ENCODE assay signal across 11 mouse cellular contexts in genomic region chr19:7067344-7068050, GRCm38 (mm10). TPM values are rescaled to one million over a fixed set of nuclear protein-coding genes. Genes with fewer than 3 reads are reported as not detected.
DNase-seq lines count a peak whose midpoint lies in the region; ATAC-seq and TF ChIP-seq lines count a peak whose summit lies in the region.
"Had no signal": no experiment of that assay in that cellular context is flagged by ENCODE, and none has a peak within 500 bp of the region (broad histone marks: within the 10 kb centered on the region; RNA-seq: fewer than 3 reads in every experiment).

No protein-coding gene starts in this region.

- H3K36me3 ChIP-seq in embryonic facial prominence, embryonic 12.5 days = no peaks in the 10 kb centered on the region
- no peaks in the 10 kb centered on the region for H3K36me3 ChIP-seq in hindbrain, postnatal 0 days (ENCODE audit: insufficient read depth, low read length)
- H3K36me3 ChIP-seq in midbrain, embryonic 15.5 days (replicated peaks) = no peaks in the 10 kb centered on the region
- H3K36me3 ChIP-seq: G1E; limb, embryonic 13.5 days had no signal

- no peak overlapping the region for H3K4me3 ChIP-seq in embryonic facial prominence, embryonic 12.5 days
- no peak overlapping the region for H3K4me3 ChIP-seq in hindbrain, postnatal 0 days (ENCODE audit: low read length)
- H3K4me3 ChIP-seq in midbrain, embryonic 15.5 days = no peak overlapping the region
- H3K4me3 ChIP-seq: limb, embryonic 13.5 days; myocyte had no signal

- no peak for TF ChIP-seq CTCF in hindbrain, postnatal 0 days (IDR thresholded peaks at IDR 0.05; ENCODE audit: low read depth)

- H3K9ac ChIP-seq in embryonic facial prominence, embryonic 12.5 days = 0 out of 2 replicates have a peak overlapping the region, but pooled peaks have one; percentile 15
- no peak overlapping the region for H3K9ac ChIP-seq in hindbrain, postnatal 0 days (replicated peaks; ENCODE audit: low read length)
- no peak overlapping the region for H3K9ac ChIP-seq in midbrain, embryonic 15.5 days

- H3K9me3 ChIP-seq in embryonic facial prominence, embryonic 12.5 days = no peaks in the 10 kb centered on the region
- no peaks in the 10 kb centered on the region for H3K9me3 ChIP-seq in hindbrain, postnatal 0 days (ENCODE audit: low read length)
- H3K9me3 ChIP-seq in midbrain, embryonic 15.5 days = no peaks in the 10 kb centered on the region
- H3K9me3 ChIP-seq: G1E; limb, embryonic 13.5 days had no signal

- no peak overlapping the region for H3K27ac ChIP-seq in embryonic facial prominence, embryonic 12.5 days
- no peak overlapping the region for H3K27ac ChIP-seq in hindbrain, postnatal 0 days
- 0 out of 2 replicates have a peak overlapping the region, but pooled peaks have one; percentile 10 for H3K27ac ChIP-seq in midbrain, embryonic 15.5 days
- H3K27ac ChIP-seq: kidney, postnatal 0 days; limb, embryonic 13.5 days had no signal

- 0 out of 2 replicates have a peak, but pooled peaks cover 13% of the 10 kb centered on the region for H3K27me3 ChIP-seq in embryonic facial prominence, embryonic 12.5 days
- no peaks in the 10 kb centered on the region for H3K27me3 ChIP-seq in hindbrain, postnatal 0 days (ENCODE audit: insufficient read depth, low read length)
- H3K27me3 ChIP-seq in midbrain, embryonic 15.5 days (replicated peaks) = 0 out of 2 replicates have a peak, but pooled peaks cover 7% of the 10 kb centered on the region

- H3K4me1 ChIP-seq in embryonic facial prominence, embryonic 12.5 days = peaks cover 45% of the 10 kb centered on the region
- peaks cover 30% of the 10 kb centered on the region for H3K4me1 ChIP-seq in hindbrain, postnatal 0 days (ENCODE audit: insufficient read depth, low read length)
- peaks cover 60% of the 10 kb centered on the region for H3K4me1 ChIP-seq in midbrain, embryonic 15.5 days

- WGBS in embryonic facial prominence, embryonic 12.5 days = 52% methylated on average over 20 of the region's 20 CpGs
- 45% methylated on average over 20 of the region's 20 CpGs for WGBS in hindbrain, postnatal 0 days
- WGBS in midbrain, embryonic 15.5 days = 47% methylated on average over 20 of the region's 20 CpGs

- ATAC-seq in embryonic facial prominence, embryonic 12.5 days (ENCODE audit: insufficient number of reproducible peaks, insufficient read depth, low FRiP score, low TSS enrichment) = no peak
- ATAC-seq in hindbrain, postnatal 0 days = peak; percentile 0; the same call in 1 of the 2 replicates
- ATAC-seq in midbrain, embryonic 15.5 days (replicated peaks) = no peak

- H3K4me2 ChIP-seq in embryonic facial prominence, embryonic 12.5 days (replicated peaks) = no peak overlapping the region
- H3K4me2 ChIP-seq in hindbrain, postnatal 0 days (ENCODE audit: low read depth, low read length) = no peak overlapping the region
- no peak overlapping the region for H3K4me2 ChIP-seq in midbrain, embryonic 15.5 days

- DNase-seq in c-Kit-positive CD71-positive TER-119-negative erythroid progenitor cells, embryonic 14.5 days (ENCODE audit: low read depth) = peak; percentile 47
- no peak for DNase-seq in hindbrain, postnatal 0 days (ENCODE audit: low spot score)
- no peak for DNase-seq in lung, adult 18-20 months
- no peak for DNase-seq in left cerebral cortex, adult 11 months (ENCODE audit: low spot score)
- DNase-seq in kidney, postnatal 25 days = no peak

RNA-seq across cellular contexts. Expression of gene Macrod1, which starts 10.9 kb away (rescaled TPM):
- polyA plus RNA-seq in embryonic facial prominence, embryonic 12.5 days (2016; fragmentation: Nextera tagmentation; extraction: Ambion mirVana) = 11.3 and 12.2 TPM in 2 replicates
- total RNA-seq in hindbrain, postnatal 0 days (2014; rRNA removed) = 4.8 and 9.5 TPM in 2 replicates
- 6.5 and 6.7 TPM in 2 replicates for polyA plus RNA-seq in hindbrain, postnatal 0 days (2015; fragmentation: Nextera tagmentation; extraction: Ambion mirVana)
- 5.6 and 6.0 TPM in 2 replicates for polyA plus RNA-seq in midbrain, embryonic 15.5 days (2015; fragmentation: Nextera tagmentation; extraction: Ambion mirVana)
- total RNA-seq: G1E had no signal

RNA-seq across cellular contexts. Expression of gene Stip1, which starts 27.7 kb away (rescaled TPM):
- 273 and 275 TPM in 2 replicates for polyA plus RNA-seq in embryonic facial prominence, embryonic 12.5 days (2016; fragmentation: Nextera tagmentation; extraction: Ambion mirVana)
- 87.3 and 89.0 TPM in 2 replicates for total RNA-seq in hindbrain, postnatal 0 days (2014; rRNA removed)
- polyA plus RNA-seq in hindbrain, postnatal 0 days (2015; fragmentation: Nextera tagmentation; extraction: Ambion mirVana) = 146 and 151 TPM in 2 replicates
- polyA plus RNA-seq in midbrain, embryonic 15.5 days (2015; fragmentation: Nextera tagmentation; extraction: Ambion mirVana) = 214 and 230 TPM in 2 replicates

RNA-seq across cellular contexts. Expression of gene Flrt1, which starts 38.0 kb away (rescaled TPM):
- 6.6 and 6.8 TPM in 2 replicates for polyA plus RNA-seq in embryonic facial prominence, embryonic 12.5 days (2016; fragmentation: Nextera tagmentation; extraction: Ambion mirVana)
- total RNA-seq in hindbrain, postnatal 0 days (2014; rRNA removed) = 8.4 and 10.1 TPM in 2 replicates
- polyA plus RNA-seq in hindbrain, postnatal 0 days (2015; fragmentation: Nextera tagmentation; extraction: Ambion mirVana) = 7.8 and 8.1 TPM in 2 replicates
- polyA plus RNA-seq in midbrain, embryonic 15.5 days (2015; fragmentation: Nextera tagmentation; extraction: Ambion mirVana) = 12.2 and 12.5 TPM in 2 replicates
- polyA plus RNA-seq: G1E had no signal

RNA-seq across cellular contexts. Expression of gene Fermt3, which starts 48.2 kb away (rescaled TPM):
- 6.5 and 7.2 TPM in 2 replicates for polyA plus RNA-seq in embryonic facial prominence, embryonic 12.5 days (2016; fragmentation: Nextera tagmentation; extraction: Ambion mirVana)
- total RNA-seq in hindbrain, postnatal 0 days (2014; rRNA removed) = 4.0 and 7.5 TPM in 2 replicates
- 3.5 and 4.0 TPM in 2 replicates for polyA plus RNA-seq in hindbrain, postnatal 0 days (2015; fragmentation: Nextera tagmentation; extraction: Ambion mirVana)
- 4.8 and 5.2 TPM in 2 replicates for polyA plus RNA-seq in midbrain, embryonic 15.5 days (2015; fragmentation: Nextera tagmentation; extraction: Ambion mirVana)
